Mouse (Mus musculus) forebrain, embryonic 11.5 days (tissue): Measurements from ENCODE around the gene Nwd2. TPM values are rescaled to one million over a fixed set of nuclear protein-coding genes. Genes with fewer than 3 reads are reported as not detected.

ENCODE experiments used
- ATAC-seq: fragments of 200-750 bp; cut with Nextera tagmentation; replicated peaks from 2 replicates; pipeline ENCODE4 v1.8.0; 2017; ENCODE audit warnings: moderate TSS enrichment; ENCODE audit not compliant: low FRiP score
- DNase-seq: peaks from one replicate; pipeline ENCODE4 v3.0.0-alpha.2; 2017; ENCODE audit warnings: low spot score
- H3K27ac ChIP-seq: fragments of 300-500 bp; sonication (generic); 2 replicates; pipeline ENCODE4 v1.5.1; 2014; ENCODE audit warnings: low read depth, low read length
- H3K27me3 ChIP-seq: fragments of 300-500 bp; sonication (generic); 2 replicates; pipeline ENCODE4 v1.6.1; 2014; ENCODE audit warnings: mild to moderate bottlenecking, low read length, mixed read lengths; ENCODE audit not compliant: control insufficient read depth, insufficient read depth
- H3K36me3 ChIP-seq: fragments of 300-500 bp; sonication (generic); 2 replicates; pipeline ENCODE4 v1.6.1; 2014; ENCODE audit warnings: mild to moderate bottlenecking, low read length, moderate library complexity, mixed read lengths; ENCODE audit not compliant: control insufficient read depth, insufficient read depth
- H3K4me1 ChIP-seq: fragments of 300-500 bp; sonication (generic); replicated peaks from 2 replicates; pipeline ENCODE4 v1.6.1; 2014; ENCODE audit warnings: low read length, mixed read lengths; ENCODE audit not compliant: control insufficient read depth, insufficient read depth
- H3K4me2 ChIP-seq: fragments of 300-500 bp; sonication (generic); 2 replicates; pipeline ENCODE4 v1.6.1; 2014; ENCODE audit warnings: low read depth, mild to moderate bottlenecking, low read length, moderate library complexity, mixed read lengths; ENCODE audit not compliant: severe bottlenecking
- H3K4me3 ChIP-seq: fragments of 300-500 bp; sonication (generic); 2 replicates; pipeline ENCODE4 v1.5.1; 2014; ENCODE audit warnings: low read depth, low read length
- H3K9ac ChIP-seq: fragments of 300-500 bp; sonication (generic); 2 replicates; pipeline ENCODE4 v1.6.1; 2014; ENCODE audit warnings: low read length
- H3K9me3 ChIP-seq: fragments of 300-500 bp; sonication (generic); 2 replicates; pipeline ENCODE4 v1.6.1; 2016; ENCODE audit warnings: low read length, mixed read lengths; ENCODE audit not compliant: control insufficient read depth
- WGBS: fragments of 180-500 bp; shearing (Covaris S2); extraction: QIAGEN DNeasy Blood & Tissue Kit; methylation state at CpG from one replicate; pipeline ENCODE4 v1.1.7; 2014; 5-methylcytosine and 5-hydroxymethylcytosine counted together
- polyA plus RNA-seq: library from polyadenylated mRNA; unstranded; fragments of >200 nt; fragmentation: Nextera tagmentation; extraction: Ambion mirVana; gene quantifications from 2 replicates; pipeline ENCODE4 v1.2.1, GENCODE M21; 2014

Gene Nwd2
- polyA plus RNA-seq, 1 experiment from 2014 or later, result 0.21 TPM

- Histone ChIP-seq H3K9me3 (no peaks in the 10 kb centered on the region), H3K4me1 (no peaks in the 10 kb centered on the region), H3K27ac (no peak overlapping the region), H3K36me3 (no peaks in the 10 kb centered on the region), H3K4me3 (no peak overlapping the region), H3K4me2 (no peak overlapping the region), H3K27me3 (no peaks in the 10 kb centered on the region), H3K9ac (no peak overlapping the region)
- WGBS, result 58% methylated on average over 5 of the region's 5 CpGs
- DNase-seq (no peak), ATAC-seq (no peak)
These were observed 178.6 kb downstream of the Nwd2 start for GRCm38 (mm10) chr5:63827415-63828053.

GRCm38 (mm10) chr5:63828380-63829185 lies 179.7 kb downstream of the Nwd2 start:
- H3K4me1 ChIP-seq, result no peaks in the 10 kb centered on the region
- no peak overlapping the region for H3K4me2 ChIP-seq
- ATAC-seq, result no peak
- H3K27ac ChIP-seq, result no peak overlapping the region
- H3K9me3 ChIP-seq, result no peaks in the 10 kb centered on the region
- H3K36me3 ChIP-seq, result no peaks in the 10 kb centered on the region
- H3K9ac ChIP-seq, result no peak overlapping the region
- H3K27me3 ChIP-seq, result no peaks in the 10 kb centered on the region
- DNase-seq, result no peak
- H3K4me3 ChIP-seq, result no peak overlapping the region
- WGBS, result 90% methylated on average over 10 of the region's 10 CpGs

- no peaks in the 10 kb centered on the region for H3K4me1 ChIP-seq
- DNase-seq (no peak), ATAC-seq (no peak)
- H3K27ac ChIP-seq, result no peak overlapping the region
- H3K9me3 ChIP-seq, result no peaks in the 10 kb centered on the region
- WGBS, result 84% methylated on average over 4 of the region's 4 CpGs
- no peak overlapping the region for H3K4me2 ChIP-seq
- no peak overlapping the region for H3K4me3 ChIP-seq
- H3K9ac ChIP-seq, result no peak overlapping the region
- no peaks in the 10 kb centered on the region for H3K27me3 ChIP-seq
- no peaks in the 10 kb centered on the region for H3K36me3 ChIP-seq
These were observed 182.2 kb downstream of the Nwd2 start for GRCm38 (mm10) chr5:63831054-63831453.

- H3K9me3 ChIP-seq, result no peaks in the 10 kb centered on the region
- no peak overlapping the region for H3K9ac ChIP-seq
- no peak overlapping the region for H3K4me3 ChIP-seq
- no peak overlapping the region for H3K4me2 ChIP-seq
- 57% methylated on average over 5 of the region's 5 CpGs for WGBS
- no peaks in the 10 kb centered on the region for H3K4me1 ChIP-seq
- ATAC-seq (no peak), DNase-seq (no peak)
- H3K27me3 ChIP-seq, result no peaks in the 10 kb centered on the region
- H3K27ac ChIP-seq, result no peak overlapping the region
- no peaks in the 10 kb centered on the region for H3K36me3 ChIP-seq
These were observed 185.1 kb downstream of the Nwd2 start for GRCm38 (mm10) chr5:63833955-63834354.

GRCm38 (mm10) chr5:63834435-63834834 lies 185.5 kb downstream of the Nwd2 start:
- DNase-seq (no peak), ATAC-seq (no peak)
- H3K4me2 ChIP-seq, result no peak overlapping the region
- WGBS, result 79% methylated on average over 3 of the region's 3 CpGs
- H3K9ac ChIP-seq, result no peak overlapping the region
- H3K27ac ChIP-seq, result no peak overlapping the region
- H3K27me3 ChIP-seq, result no peaks in the 10 kb centered on the region
- no peak overlapping the region for H3K4me3 ChIP-seq
- no peaks in the 10 kb centered on the region for H3K36me3 ChIP-seq
- H3K4me1 ChIP-seq, result no peaks in the 10 kb centered on the region
- no peaks in the 10 kb centered on the region for H3K9me3 ChIP-seq

GRCm38 (mm10) chr5:63837115-63837514 lies 188.2 kb downstream of the Nwd2 start:
- no peaks in the 10 kb centered on the region for H3K4me1 ChIP-seq
- H3K9ac ChIP-seq, result no peak overlapping the region
- no peaks in the 10 kb centered on the region for H3K27me3 ChIP-seq
- H3K9me3 ChIP-seq, result no peaks in the 10 kb centered on the region
- ATAC-seq (no peak), DNase-seq (no peak)
- H3K27ac ChIP-seq, result no peak overlapping the region
- no peak overlapping the region for H3K4me2 ChIP-seq
- H3K36me3 ChIP-seq, result no peaks in the 10 kb centered on the region
- WGBS, result 89% methylated on average over 5 of the region's 5 CpGs
- no peak overlapping the region for H3K4me3 ChIP-seq

GRCm38 (mm10) chr5:63837851-63838250 lies 188.9 kb downstream of the Nwd2 start:
- no peaks in the 10 kb centered on the region for H3K36me3 ChIP-seq
- DNase-seq (no peak), ATAC-seq (no peak)
- H3K9me3 ChIP-seq, result no peaks in the 10 kb centered on the region
- no peaks in the 10 kb centered on the region for H3K4me1 ChIP-seq
- no peak overlapping the region for H3K9ac ChIP-seq
- no peaks in the 10 kb centered on the region for H3K27me3 ChIP-seq
- H3K27ac ChIP-seq, result no peak overlapping the region
- H3K4me2 ChIP-seq, result no peak overlapping the region
- H3K4me3 ChIP-seq, result no peak overlapping the region
- 82% methylated on average over 2 of the region's 2 CpGs for WGBS

- Histone ChIP-seq H3K27ac (no peak overlapping the region), H3K4me3 (no peak overlapping the region), H3K36me3 (no peaks in the 10 kb centered on the region), H3K4me2 (no peak overlapping the region), H3K9me3 (no peaks in the 10 kb centered on the region), H3K4me1 (no peaks in the 10 kb centered on the region), H3K9ac (no peak overlapping the region), H3K27me3 (no peaks in the 10 kb centered on the region)
- WGBS, result 90% methylated on average over 12 of the region's 12 CpGs
- no peak for ATAC-seq
- no peak for DNase-seq
These were observed 191.0 kb downstream of the Nwd2 start for GRCm38 (mm10) chr5:63839801-63840416.
